Mouse (Mus musculus) kidney, postnatal 25 days (tissue): ENCODE results near the gene Mad2l1.

Experiments
- DNase-seq, 2 experiments: peaks; one replicate each; pipeline ENCODE4 v3.0.0; 2021; ENCODE audit warnings: mixed read lengths in 2 of 2

Mad2l1 gene

DNA sequence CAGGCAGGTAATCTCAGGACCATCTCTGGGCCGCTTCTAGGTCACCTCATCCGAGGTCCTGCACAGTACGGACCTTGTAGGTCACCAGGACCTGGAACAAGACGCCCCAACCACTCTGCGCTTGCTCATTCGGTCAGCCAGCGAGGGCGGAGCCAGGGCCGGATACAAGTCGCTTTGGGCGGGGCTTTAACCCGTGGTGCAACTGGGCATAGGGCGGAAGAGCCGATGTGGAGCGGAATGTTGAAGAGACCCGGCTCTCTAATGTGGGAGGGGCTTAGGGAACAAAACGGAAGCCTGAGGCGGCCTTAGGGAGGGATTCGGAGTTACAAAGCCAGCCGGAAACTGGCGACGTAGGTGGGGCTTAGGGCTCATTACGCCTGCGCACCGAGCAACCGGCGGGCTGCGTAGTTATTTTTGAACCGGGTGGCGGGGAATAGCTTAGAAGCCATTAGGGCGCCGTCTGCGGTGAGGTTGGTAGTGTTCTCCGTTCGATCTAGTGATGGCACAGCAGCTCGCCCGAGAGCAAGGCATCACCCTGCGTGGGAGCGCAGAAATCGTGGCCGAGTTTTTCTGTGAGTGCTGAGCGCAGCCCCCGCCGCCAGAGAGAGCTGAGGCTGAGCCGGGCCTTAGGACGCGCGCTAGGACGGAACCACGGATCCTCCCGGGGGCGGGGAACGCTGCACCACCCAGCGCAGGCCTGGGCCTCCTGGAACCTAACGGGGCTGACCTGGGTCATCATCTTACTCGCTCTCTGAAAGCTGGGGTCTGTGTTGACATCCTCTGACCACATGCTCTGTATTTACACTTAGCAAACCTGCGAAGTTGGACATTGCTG, at the start of gene Mad2l1:
TSS of gene Mad2l1 (plus strand) at position 363 of the 835 bp plus-strand sequence.
- peak; percentile 99 to 100 for DNase-seq

DNA sequence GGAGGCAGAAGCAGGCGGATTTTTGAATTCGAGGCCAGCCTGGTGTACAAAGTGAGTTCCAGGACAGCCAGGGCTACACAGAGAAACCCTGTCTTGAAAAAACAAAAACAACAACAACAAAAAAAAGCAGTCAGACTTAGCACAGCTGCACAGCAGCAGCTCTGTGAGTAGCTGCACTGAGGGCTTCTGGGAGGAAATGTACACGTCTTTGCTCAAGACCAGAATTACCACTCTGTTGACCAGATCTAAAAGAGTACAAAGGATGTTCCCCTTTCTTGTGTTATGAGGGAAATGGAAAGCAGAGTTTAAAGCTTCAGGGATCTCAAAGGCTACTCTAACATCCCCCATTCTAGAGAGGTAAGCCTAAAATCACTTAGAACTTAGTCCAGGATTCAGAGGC, 41.5 kb upstream of the Mad2l1 start:
- DNase-seq: no peak

DNA sequence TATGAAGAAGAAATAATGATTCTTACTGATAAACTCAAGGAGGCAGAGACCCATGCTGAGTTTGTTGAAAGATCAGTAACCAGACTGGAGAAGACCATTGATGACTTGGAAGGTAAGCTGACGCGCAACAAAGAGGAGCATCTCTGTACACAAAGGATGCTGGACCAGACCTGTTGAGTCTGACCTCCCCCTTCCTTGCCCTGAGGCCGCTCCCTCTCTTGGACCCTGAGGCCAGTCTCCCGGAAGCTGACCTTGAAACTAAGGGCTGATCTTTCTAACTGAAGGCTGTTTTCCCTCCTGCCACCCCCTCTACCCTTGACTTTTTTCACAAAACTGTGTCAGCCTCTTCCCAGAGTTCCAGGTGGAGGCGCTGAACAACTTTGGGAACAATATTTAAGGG, 18.8 kb upstream of the Mad2l1 start:
- DNase-seq: no peak

DNA sequence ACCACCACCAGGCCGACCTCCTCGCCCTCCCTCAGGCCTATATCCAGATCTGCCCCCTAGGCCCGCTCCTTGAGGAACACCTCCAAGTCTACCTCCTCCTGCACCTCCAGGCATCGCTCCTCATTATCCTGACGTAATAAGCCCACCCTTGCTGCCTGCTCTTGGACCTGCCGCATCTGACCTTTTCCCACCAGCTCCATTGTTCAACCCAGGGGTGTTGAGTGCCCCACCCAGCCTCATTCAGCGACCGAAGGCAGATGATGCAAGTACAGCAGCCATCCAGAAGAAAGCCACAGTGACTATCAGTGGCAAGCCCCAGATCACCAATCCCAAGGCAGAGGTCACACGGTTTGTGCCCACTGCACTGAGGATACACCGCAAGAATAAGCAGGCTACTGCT, 6.8 kb upstream of the Mad2l1 start:
- no peak for DNase-seq

DNA sequence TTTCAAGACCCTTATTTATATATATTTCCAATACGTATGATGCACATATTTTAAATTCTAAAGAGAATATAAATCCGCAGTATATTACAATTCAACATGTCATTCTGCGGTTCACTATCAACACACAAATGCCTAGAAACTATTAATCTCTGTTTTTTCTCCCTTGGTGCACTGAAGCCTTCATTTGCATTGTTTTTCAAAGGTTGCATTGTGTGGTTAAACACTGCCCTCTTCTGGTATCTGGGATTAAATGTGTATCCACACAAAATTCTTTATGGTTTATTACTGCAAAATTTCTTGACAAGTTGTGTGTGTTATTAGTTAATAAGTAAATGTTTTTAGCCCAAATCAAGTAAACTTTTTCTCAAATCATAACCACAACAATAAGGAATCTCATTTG, 1.9 kb upstream of the Mad2l1 start:
- DNase-seq: peak in 1 of 2 experiments; percentile 7

DNA sequence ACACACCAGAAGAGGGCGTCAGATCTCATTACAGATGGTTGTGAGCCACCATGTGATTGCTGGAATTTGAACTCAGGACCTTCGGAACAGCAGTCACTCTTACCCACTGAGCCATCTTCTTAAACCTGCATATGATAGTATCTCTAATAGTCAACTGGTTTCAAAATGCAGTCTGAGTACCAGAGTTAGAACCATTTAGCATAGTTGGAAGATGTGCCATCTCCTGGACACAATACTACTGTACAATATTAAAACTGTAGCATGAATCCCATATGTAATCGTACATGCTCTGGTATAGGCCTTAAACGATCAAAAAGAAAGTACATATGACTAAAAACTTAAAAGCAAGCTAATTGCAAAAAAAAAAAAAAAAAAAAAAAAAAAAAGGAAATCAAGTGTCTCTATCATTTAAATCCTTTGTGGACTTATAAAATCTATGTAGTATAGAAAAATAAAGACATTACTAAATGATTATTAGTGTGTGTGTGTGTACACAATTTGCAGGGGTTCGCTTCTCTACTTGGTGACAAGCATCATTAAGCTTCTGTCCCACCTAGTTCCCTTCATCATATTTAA, 736 bp upstream of the Mad2l1 start:
- no peak for DNase-seq

DNA sequence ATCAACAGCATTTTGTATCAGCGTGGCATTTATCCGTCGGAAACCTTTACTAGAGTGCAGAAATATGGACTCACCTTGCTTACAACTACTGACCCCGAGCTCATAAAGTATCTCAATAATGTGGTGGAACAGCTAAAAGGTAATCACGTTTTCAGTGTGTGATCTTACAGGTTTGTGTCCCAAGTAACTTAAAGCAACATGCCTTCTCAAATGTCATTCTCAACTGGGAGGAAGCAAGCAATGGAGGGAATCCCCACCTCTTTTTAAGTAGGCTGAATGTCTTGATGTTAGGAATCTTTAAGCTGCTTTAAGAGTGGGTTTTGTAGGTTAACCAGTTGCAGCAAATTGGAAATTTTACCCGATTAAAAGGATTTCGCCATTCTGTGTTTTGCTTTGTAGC, 776 bp downstream of the Mad2l1 start:
- DNase-seq: no peak

DNA sequence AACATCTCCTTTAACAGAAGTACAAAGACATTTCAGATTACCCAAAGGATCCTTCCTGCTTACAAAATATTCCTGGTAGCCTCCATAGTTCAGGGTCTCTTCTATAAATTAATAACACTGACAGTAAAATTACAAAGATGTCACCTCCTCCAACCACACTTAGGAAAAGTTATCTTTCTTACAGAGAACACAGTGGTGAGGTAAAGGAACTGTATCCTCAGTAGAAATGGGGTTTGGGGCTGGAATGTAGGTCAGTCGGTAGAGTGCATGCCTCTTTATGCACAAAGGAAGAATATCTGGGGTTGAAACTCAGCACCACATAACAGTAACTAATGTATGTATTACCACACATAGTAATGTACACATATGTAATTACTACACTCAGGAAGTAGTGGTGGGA, 24.8 kb downstream of the Mad2l1 start, which contains the start of gene Vmn1r32:
TSS of gene Vmn1r32 (minus strand) at position 101 of the 400 bp plus-strand sequence.
- no peak for DNase-seq

DNA sequence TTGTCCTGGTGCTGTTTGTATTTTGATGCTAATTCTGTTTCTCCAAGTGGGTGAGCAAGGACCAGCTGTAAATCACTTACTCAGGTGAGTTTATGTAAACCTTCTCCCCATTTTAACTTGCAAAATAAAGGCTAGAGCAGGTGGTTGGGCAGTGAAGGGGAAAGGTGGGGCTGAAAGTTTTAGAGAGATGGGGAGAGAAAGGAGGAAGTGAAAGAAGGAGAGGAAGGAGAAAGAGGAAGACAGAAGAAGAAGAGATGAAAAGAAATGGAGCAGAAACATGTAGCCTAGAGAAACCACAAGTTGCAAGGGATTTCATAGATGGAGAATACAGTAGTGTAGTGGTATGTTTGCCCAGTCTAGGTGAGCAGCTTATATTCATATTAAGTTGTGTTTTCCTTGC, 60.6 kb downstream of the Mad2l1 start:
- DNase-seq: no peak
